Mouse (Mus musculus) small intestine, adult 2 months (tissue): ENCODE measurements at regions not wholly inside any gene's neighbourhood (a gene's known extent, or its start where the extent isn't known, plus 50 kb on each side); places are given as distances from the start of the nearest gene placed in this dataset.

ENCODE experiments used
- CTCF ChIP-seq: fragments of 200-500 bp; IDR thresholded peaks from 2 replicates; pipeline ENCODE4 v1.5.1; 2012; ENCODE audit warnings: low read depth, mild to moderate bottlenecking, control low read depth, inconsistent platforms, low read length, moderate library complexity, mixed read lengths; ENCODE audit not compliant: insufficient replicate concordance, insufficient read length; ENCODE audit errors: extremely low read depth
- POLR2A ChIP-seq: fragments of 200-500 bp; IDR thresholded peaks from 2 replicates; pipeline ENCODE4 v1.6.1; 2012; ENCODE audit warnings: low read depth, mild to moderate bottlenecking, control low read depth, inconsistent platforms, low read length, moderate library complexity

- TF ChIP-seq POLR2A (no peak), CTCF (no peak)
Measured at GRCm38 (mm10) chr13:85476274-85476846, 187.4 kb upstream of the Rasa1 start.
